Mouse (Mus musculus) lung, adult 2 months (tissue): ENCODE measurements around the gene Slc5a10. TPM values are rescaled to one million over a fixed set of nuclear protein-coding genes. Genes with fewer than 3 reads are reported as not detected.

Experiments
- DNase-seq: peaks from one replicate; pipeline ENCODE4 v3.0.0; 2022
- H3K4me1 ChIP-seq: fragments of 200-500 bp; 2 replicates; pipeline ENCODE4 v1.6.1; 2011; ENCODE audit warnings: low read length; ENCODE audit not compliant: control insufficient read depth, insufficient read depth
- H3K4me3 ChIP-seq: fragments of 200-500 bp; replicated peaks from 2 replicates; pipeline ENCODE3; 2011; ENCODE audit warnings: low read depth, mild to moderate bottlenecking, control low read depth, low read length; ENCODE audit errors: extremely low read depth
- CTCF ChIP-seq: fragments of 200-500 bp; IDR thresholded peaks from 2 replicates; pipeline ENCODE4 v1.5.1; 2011; ENCODE audit warnings: mild to moderate bottlenecking, low read length, control low read depth; ENCODE audit not compliant: insufficient read depth
- POLR2A ChIP-seq: fragments of 200-500 bp; IDR thresholded peaks from 2 replicates; pipeline ENCODE4 v1.6.1; 2011; ENCODE audit warnings: low read depth, mild to moderate bottlenecking, control low read depth, low read length, borderline replicate concordance; ENCODE audit errors: extremely low read depth
- WGBS: fragments of 180-500 bp; shearing (Covaris S2); methylation state at CpG from one replicate; pipeline ENCODE4 v1.1.7; 2018; 5-methylcytosine and 5-hydroxymethylcytosine counted together
- polyA plus RNA-seq: library from polyadenylated mRNA; depleted of rRNA; stranded (reverse); fragments of >200 nt; gene quantifications from 2 replicates; pipeline ENCODE4 v1.2.3, GENCODE M21; 2012

The Slc5a10 gene
- polyA plus RNA-seq, 1 experiment: not detected

- peaks cover 17% of the 10 kb centered on the region for H3K4me1 ChIP-seq
- TF ChIP-seq CTCF: no peak
- no peak for TF ChIP-seq POLR2A
- DNase-seq: no peak
- no peak overlapping the region for H3K4me3 ChIP-seq
- whole genome bisulfite sequencing: 66% methylated on average over 4 of the region's 4 CpGs
These were observed 61.4 kb downstream of the Slc5a10 start for GRCm38 (mm10) chr11:61659011-61659858.

DNA sequence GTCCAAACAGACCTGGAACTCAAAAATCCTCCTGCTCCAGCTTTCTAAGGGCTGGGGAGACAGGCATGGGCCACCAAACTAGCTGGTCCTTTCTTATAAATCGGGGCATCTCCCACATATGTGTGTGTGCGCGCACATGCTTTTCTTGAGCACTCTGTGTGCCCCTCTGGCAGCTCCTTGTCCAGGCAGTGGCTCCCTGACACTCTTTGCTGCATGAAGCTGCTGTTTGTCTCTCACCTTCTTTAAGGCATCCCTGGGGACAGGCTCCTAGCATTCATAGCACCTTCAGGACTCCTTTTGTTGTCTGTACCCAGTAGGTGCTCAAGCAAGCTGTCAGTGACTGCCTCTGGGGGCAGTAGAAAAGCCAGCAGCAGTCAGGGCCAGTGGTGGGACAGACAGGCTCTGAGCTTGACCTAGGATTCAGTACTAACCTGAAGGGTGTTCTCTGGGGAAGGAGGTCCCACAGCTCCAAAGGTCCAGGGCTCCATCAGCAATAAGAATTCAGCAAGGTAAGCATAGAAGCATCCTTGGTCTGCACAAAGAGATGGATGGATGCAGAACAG, 62.2 kb downstream of the Slc5a10 start:
- no peak for DNase-seq
- no peak overlapping the region for H3K4me3 ChIP-seq
- TF ChIP-seq POLR2A (no peak), CTCF (no peak)
- H3K4me1 ChIP-seq: peaks cover 17% of the 10 kb centered on the region
- 89% methylated on average over 3 of the region's 3 CpGs for WGBS

DNA sequence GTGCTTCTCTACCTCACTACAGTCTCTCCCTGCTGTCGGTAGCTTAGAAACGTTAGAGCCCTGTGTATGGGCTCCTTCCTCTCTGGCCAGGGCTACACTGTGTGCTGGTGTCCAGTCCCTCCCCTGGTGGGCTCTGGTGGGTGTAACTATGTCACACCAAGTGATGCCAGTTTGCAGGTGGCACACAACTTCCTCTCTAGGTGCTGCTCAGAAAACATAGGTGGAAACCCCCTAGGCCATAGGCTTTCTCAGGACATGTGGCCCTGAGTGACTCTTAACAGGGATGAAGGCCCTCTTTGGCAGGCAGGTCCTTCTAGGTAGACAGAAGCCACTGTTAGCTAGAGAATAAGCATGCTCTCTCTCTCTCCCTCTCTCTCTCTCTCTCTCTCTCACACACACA, 63.2 kb downstream of the Slc5a10 start:
- Histone ChIP-seq H3K4me3 (no peak overlapping the region), H3K4me1 (peaks cover 17% of the 10 kb centered on the region)
- 49% methylated on average over 2 of the region's 2 CpGs for WGBS
- TF ChIP-seq CTCF (no peak), POLR2A (no peak)
- DNase-seq: no peak

DNA sequence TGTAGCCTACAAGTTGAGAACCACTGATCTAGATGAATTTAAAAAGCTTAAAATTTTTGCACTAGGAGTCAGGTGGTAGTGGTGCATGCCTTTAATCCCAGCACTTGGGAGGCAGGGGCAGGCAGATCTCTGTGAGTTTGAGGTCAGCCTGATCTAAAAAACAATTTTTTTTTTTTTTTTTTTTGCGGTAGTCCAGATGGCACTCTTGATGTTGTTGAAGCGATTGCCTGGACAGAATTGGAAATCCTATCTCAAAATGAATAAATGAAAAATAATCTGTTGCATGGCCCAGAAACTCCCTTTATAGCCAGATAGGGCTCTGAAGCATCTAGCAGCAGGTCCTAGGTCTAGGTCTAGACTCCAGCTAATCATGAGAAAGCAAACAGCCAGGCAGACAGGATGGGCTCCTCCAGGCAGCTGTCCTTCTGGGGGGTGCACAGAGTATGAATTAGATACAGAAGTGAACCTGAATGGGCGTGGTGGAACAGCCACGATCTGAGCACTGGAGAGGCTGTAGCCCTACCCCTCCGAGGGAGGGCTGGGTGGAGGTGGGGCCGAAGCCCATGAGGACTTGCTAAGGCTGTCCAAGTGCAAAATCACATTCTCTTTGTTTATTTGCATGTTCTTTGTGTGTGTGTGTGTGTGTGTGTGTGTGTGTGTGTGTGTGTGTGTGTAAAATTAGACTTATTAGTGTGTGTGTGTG, 64.3 kb downstream of the Slc5a10 start:
- H3K4me1 ChIP-seq: peaks cover 20% of the 10 kb centered on the region
- WGBS: 43% methylated on average over 6 of the region's 6 CpGs
- TF ChIP-seq POLR2A (no peak), CTCF (no peak)
- DNase-seq: no peak
- H3K4me3 ChIP-seq: no peak overlapping the region

- TF ChIP-seq CTCF (no peak), POLR2A (no peak)
- 42% methylated on average over 4 of the region's 4 CpGs for WGBS
- H3K4me1 ChIP-seq: peaks cover 20% of the 10 kb centered on the region
- no peak for DNase-seq
- H3K4me3 ChIP-seq: peak overlapping the region; percentile 15
These were observed 65.0 kb downstream of the Slc5a10 start for GRCm38 (mm10) chr11:61655649-61656048.

DNA sequence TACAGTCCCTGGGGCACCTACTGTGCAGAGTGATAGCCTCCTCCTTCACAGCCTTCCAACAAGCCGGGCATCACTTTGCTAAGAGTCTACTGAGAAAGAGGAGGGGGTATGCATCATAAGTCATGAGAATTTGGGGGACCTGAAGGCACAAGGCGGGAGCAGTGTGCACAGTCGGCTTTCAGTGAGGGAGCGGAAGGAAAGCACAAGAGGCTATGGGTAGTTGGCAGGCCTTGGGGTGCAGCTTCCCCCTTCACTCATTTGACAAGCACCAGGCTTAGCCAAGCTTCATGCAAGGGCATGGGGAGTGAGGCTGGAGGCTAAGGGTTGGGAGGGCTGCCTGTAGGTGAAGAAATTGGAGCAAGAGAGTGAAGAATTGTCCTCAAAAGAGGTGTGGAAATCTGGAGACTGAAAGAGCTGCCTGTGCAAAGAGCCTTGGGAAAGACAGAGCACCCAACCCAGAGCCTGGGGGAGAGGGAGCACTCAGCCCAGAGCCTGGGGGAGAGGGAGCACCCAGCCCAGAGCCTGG, 65.8 kb downstream of the Slc5a10 start:
- Histone ChIP-seq H3K4me3 (peak overlapping the region; percentile 66), H3K4me1 (peaks cover 18% of the 10 kb centered on the region)
- no peak for TF ChIP-seq CTCF
- TF ChIP-seq POLR2A: no peak
- no peak for DNase-seq
- WGBS: 43% methylated on average over 4 of the region's 4 CpGs

DNA sequence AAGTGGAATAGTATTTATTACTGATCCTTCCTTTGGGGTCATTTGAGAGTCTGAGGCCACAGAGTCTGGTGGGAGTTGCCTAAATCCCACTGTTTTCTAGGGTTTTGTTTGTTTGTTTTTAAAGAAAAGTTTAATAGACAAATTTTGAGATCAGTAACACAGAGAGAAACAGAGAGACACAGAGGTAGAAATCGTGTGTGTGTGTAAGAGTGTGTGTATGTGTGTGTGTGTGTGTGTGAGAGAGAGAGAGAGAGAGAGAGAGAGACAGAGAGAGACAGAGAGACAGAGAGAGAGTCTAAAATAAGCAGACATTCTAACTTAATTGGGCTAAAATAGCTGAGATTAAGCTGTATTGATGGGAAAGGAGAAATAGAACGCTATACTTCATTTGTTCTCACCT, 67.1 kb downstream of the Slc5a10 start:
- no peak for TF ChIP-seq POLR2A
- no peak for TF ChIP-seq CTCF
- peaks cover 11% of the 10 kb centered on the region for H3K4me1 ChIP-seq
- 40% methylated on average over 2 of the region's 2 CpGs for WGBS
- DNase-seq: no peak
- peak overlapping the region; percentile 100 for H3K4me3 ChIP-seq

DNA sequence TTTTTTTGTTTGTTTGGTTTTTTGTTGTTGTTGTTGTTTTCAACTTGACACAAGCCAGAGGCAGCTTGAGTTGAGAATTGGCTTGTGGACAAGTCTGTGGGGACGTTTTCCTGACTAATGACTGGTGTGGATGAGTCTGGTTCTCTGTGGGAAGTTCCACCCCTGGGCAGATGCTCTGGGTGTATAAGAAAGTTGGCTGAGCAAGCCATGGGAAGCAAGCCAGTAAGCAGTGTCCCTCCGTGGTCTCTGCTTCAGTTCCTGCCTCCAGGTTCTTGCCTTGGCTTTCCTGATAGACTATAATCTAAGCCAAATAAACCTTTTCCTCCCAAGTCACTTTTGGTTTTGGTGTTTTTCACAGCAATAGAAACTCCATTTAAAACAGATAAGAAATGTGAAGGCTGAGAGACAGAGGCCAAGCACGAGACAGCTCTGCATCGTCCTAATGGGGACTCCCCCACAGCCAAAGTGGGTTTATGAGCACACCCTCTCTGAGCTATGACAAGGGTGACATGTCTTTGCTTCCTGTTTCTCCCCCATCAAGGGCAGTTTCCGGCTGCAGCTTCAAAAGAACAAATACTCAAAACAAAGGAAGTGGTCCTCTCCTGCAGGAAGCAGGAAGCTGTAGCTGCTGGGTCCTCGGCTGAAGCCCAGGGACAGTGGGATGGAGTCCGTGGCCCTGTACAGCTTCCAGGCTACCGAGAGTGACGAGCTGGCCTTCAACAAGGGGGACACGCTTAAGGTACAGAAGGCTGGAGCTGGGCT, 67.8 kb downstream of the Slc5a10 start, which contains the start of gene Grap:
Grap (plus strand) TSS at position 580 of the 762 bp plus-strand sequence.
- peak; percentile 40 for DNase-seq
- peaks cover 7% of the 10 kb centered on the region; the same call in 1 of the 2 replicates for H3K4me1 ChIP-seq
- TF ChIP-seq POLR2A (peak; percentile 93), CTCF (no peak)
- H3K4me3 ChIP-seq: peak within 1 kb of the TSS; percentile 100
- WGBS: 27% methylated on average over 10 of the region's 10 CpGs
